Mouse (Mus musculus): ENCODE results near the gene Tnc. TPM values are rescaled to one million over a fixed set of nuclear protein-coding genes. Genes with fewer than 3 reads are reported as not detected.

Gene Tnc
- polyA plus RNA-seq, 1 experiment from 2014 or later = 5.4 TPM

DNA sequence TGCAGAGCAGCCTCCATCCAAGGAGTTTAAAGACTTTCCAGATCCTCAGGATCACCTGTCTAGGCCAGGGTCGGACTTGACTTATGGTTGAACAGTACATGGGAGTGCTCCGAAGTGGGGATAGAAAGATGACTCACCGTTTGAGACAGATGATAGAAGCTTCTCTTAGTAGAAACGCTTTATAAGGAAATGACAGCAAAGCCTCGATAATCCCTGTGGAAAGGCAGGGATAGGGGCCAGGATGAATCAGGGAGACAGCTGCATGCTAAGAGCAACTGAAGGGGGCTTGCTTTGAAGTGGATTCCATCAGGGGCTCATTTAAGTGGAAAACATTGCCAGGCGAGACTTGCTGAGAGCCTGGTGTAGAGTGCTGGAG is 12.0 kb upstream of the Tnc start:
- Histone ChIP-seq H3K4me2 (no peak overlapping the region), H3K4me1 (no peaks in the 10 kb centered on the region), H3K36me3 (no peaks in the 10 kb centered on the region), H3K4me3 (no peak overlapping the region), H3K9ac (no peak overlapping the region), H3K27ac (no peak overlapping the region), H3K27me3 (replicated peaks) (no peaks in the 10 kb centered on the region), H3K9me3 (replicated peaks) (no peaks in the 10 kb centered on the region)
- no peak for ATAC-seq
- 39% methylated on average over 6 of the region's 6 CpGs for whole genome bisulfite sequencing (ENCODE audit: insufficient replicate concordance)

DNA sequence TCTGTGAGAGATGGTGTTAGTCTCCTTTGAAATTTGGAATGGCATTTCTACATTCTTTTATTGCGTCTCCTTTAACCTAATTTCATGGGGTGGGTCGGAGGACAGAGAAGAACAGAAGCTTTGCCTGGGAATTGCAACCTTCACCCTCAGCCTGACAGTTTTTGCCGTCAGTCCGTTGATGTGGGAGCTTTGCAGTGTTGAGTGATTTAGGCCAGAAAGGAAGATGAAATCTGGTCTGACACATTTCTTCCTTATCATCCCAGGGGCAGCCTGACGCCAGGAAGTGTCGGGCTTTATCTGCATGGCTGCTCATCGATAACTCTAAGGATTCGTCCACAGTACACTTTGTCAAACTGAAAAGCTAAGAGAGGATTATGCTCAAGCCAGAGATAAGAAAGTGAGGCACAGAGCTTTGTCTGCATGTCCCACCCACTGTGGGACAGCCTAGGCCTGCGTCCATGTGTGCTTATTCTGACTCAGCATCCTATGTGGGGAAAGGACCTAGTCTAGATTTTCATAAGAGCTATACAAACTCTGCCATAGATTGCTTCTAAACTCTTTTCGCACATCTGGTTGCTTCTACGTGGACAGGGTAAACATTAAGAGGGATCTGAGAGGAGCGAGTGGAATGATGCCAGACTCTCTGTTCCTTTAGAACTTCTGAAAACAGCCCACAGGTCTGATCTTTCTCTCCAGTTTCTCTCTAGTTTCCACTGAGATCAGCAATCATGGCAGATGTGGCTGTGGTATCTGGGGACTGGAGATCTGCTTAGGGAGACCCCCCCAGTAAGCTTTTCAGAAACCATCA is 11.4 kb upstream of the Tnc start:
- no peaks in the 10 kb centered on the region for H3K9me3 ChIP-seq (replicated peaks)
- no peaks in the 10 kb centered on the region for H3K27me3 ChIP-seq (replicated peaks)
- no peak overlapping the region for H3K27ac ChIP-seq
- H3K4me1 ChIP-seq = no peaks in the 10 kb centered on the region
- no peak overlapping the region for H3K9ac ChIP-seq
- no peak overlapping the region for H3K4me3 ChIP-seq
- H3K36me3 ChIP-seq = no peaks in the 10 kb centered on the region
- ATAC-seq = no peak
- WGBS (ENCODE audit: insufficient replicate concordance) = 22% methylated on average over 12 of the region's 12 CpGs
- H3K4me2 ChIP-seq = no peak overlapping the region

GRCm38 (mm10) chr4:64048177-64048576 is 1.4 kb upstream of the Tnc start:
- H3K9ac ChIP-seq = no peak overlapping the region
- no peaks in the 10 kb centered on the region for H3K9me3 ChIP-seq (replicated peaks)
- no peaks in the 10 kb centered on the region for H3K36me3 ChIP-seq
- 64% methylated on average over 7 of the region's 7 CpGs for WGBS (ENCODE audit: insufficient replicate concordance)
- peaks cover 26% of the 10 kb centered on the region for H3K27me3 ChIP-seq (replicated peaks)
- ATAC-seq = no peak
- no peaks in the 10 kb centered on the region for H3K4me1 ChIP-seq
- H3K27ac ChIP-seq = no peak overlapping the region
- H3K4me2 ChIP-seq = no peak overlapping the region
- H3K4me3 ChIP-seq = no peak overlapping the region

DNA sequence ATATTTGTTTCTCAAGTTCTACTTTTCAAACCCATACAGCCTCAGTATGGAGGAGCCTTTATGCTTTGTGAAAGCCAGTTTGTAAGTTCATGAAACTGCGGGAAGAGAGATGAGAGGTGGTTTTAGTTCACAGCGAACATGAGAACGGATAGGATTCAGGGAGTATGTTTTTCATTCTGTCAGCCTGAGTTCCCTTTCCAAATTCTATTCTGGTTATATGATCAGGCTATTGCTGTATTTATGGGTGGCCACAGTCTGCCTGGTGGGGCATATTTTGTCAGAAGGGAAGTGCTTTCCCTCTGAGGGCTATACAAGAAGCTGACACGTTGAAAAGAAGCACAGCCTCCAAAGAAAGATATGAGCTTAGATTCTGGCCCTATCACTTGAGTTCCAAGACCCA is 2.9 kb downstream of the Tnc start:
- H3K27ac ChIP-seq = no peak overlapping the region
- no peaks in the 10 kb centered on the region for H3K9me3 ChIP-seq (replicated peaks)
- no peaks in the 10 kb centered on the region for H3K4me1 ChIP-seq
- WGBS (ENCODE audit: insufficient replicate concordance) = 59% methylated on average over 4 of the region's 4 CpGs
- H3K9ac ChIP-seq = no peak overlapping the region
- ATAC-seq = no peak
- H3K4me2 ChIP-seq = no peak overlapping the region
- peaks cover 26% of the 10 kb centered on the region for H3K27me3 ChIP-seq (replicated peaks)
- H3K4me3 ChIP-seq = no peak overlapping the region
- no peaks in the 10 kb centered on the region for H3K36me3 ChIP-seq

GRCm38 (mm10) chr4:64043371-64043770 is 3.4 kb downstream of the Tnc start:
- WGBS (ENCODE audit: insufficient replicate concordance) = 71% methylated on average over 6 of the region's 6 CpGs
- no peak overlapping the region for H3K27ac ChIP-seq
- H3K4me3 ChIP-seq = no peak overlapping the region
- H3K9me3 ChIP-seq (replicated peaks) = no peaks in the 10 kb centered on the region
- H3K4me1 ChIP-seq = no peaks in the 10 kb centered on the region
- no peak overlapping the region for H3K9ac ChIP-seq
- no peaks in the 10 kb centered on the region for H3K36me3 ChIP-seq
- peaks cover 26% of the 10 kb centered on the region for H3K27me3 ChIP-seq (replicated peaks)
- ATAC-seq = no peak
- H3K4me2 ChIP-seq = no peak overlapping the region

DNA sequence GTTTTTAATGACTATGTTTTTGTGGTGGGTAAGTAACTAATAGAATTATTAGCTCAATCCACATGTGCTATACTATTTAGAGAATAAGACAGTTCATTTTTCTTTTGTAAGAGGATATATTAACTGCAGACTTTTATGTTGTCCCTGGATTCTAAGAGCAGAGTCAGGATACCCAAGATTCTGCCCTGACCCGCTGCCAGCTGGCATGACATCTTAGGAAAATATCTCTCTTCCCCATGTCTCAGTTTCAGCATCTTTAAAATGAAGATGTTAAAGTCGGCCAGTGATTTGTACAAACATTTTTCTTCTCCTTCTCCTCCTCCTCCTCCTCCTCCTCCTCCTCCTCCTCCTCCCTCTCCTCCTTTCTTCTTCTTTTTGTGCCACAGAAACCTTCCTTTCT is 7.7 kb downstream of the Tnc start:
- no peak overlapping the region for H3K4me2 ChIP-seq
- 55% methylated on average over 2 of the region's 2 CpGs for WGBS (ENCODE audit: insufficient replicate concordance)
- H3K4me1 ChIP-seq = no peaks in the 10 kb centered on the region
- no peak overlapping the region for H3K9ac ChIP-seq
- H3K27ac ChIP-seq = no peak overlapping the region
- no peak overlapping the region for H3K4me3 ChIP-seq
- ATAC-seq = no peak
- H3K27me3 ChIP-seq (replicated peaks) = no peaks in the 10 kb centered on the region
- no peaks in the 10 kb centered on the region for H3K36me3 ChIP-seq
- no peaks in the 10 kb centered on the region for H3K9me3 ChIP-seq (replicated peaks)

DNA sequence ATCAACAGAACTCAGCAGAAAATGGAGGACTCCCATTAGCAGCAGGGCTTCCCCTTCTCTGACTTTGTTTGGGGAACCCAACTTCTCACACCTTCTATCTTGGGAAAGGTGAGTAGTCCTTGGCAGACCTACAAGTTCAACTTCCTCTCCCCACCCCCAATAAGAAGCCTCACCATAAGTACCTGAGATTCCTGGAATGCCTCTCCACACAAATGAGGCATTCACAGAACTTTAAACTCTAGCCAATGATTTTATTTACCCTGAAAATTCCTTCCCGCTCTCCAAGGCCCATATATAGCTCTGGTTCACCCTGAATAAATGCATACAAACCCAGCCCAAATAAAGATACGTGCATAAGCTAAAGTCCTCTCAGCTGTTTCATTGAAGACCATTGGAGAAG is 9.3 kb downstream of the Tnc start:
- 48% methylated on average over 2 of the region's 2 CpGs for WGBS (ENCODE audit: insufficient replicate concordance)
- ATAC-seq = no peak
- no peaks in the 10 kb centered on the region for H3K27me3 ChIP-seq (replicated peaks)

DNA sequence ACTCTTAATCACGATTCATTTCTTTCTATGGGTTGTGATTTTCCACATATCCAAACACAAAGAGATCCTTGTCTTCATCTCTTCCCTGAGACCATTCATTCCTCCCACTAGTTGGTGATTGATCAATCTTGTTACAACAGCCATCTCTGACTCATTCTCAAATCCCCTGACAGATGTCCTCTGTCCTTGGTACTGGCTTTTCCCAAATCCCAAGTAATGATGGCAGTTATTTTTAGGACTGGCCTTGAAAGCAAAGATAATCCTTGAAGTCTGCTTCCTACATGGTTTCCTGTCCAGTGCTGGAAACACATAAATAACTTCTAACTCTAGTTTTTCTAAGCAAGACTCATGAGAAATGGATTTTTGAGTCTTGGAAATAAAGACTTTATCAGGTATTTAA is 12.1 kb downstream of the Tnc start:
- Histone ChIP-seq H3K27ac (no peak overlapping the region), H3K4me2 (no peak overlapping the region), H3K9ac (no peak overlapping the region), H3K4me3 (no peak overlapping the region), H3K4me1 (no peaks in the 10 kb centered on the region), H3K9me3 (replicated peaks) (no peaks in the 10 kb centered on the region), H3K27me3 (replicated peaks) (no peaks in the 10 kb centered on the region), H3K36me3 (no peaks in the 10 kb centered on the region)
- 53% methylated on average over 1 of the region's 1 CpGs for WGBS (ENCODE audit: insufficient replicate concordance)
- no peak for ATAC-seq

More for the DNA sequence above, 9.3 kb downstream of the Tnc start:
- Histone ChIP-seq H3K4me3 (no peak overlapping the region), H3K9ac (no peak overlapping the region), H3K27ac (no peak overlapping the region), H3K9me3 (replicated peaks) (no peaks in the 10 kb centered on the region), H3K4me1 (no peaks in the 10 kb centered on the region), H3K4me2 (no peak overlapping the region), H3K36me3 (no peaks in the 10 kb centered on the region)

- Histone ChIP-seq H3K27ac (no peak overlapping the region), H3K4me2 (no peak overlapping the region), H3K9ac (no peak overlapping the region), H3K36me3 (no peaks in the 10 kb centered on the region), H3K27me3 (replicated peaks) (no peaks in the 10 kb centered on the region), H3K4me3 (no peak overlapping the region), H3K4me1 (no peaks in the 10 kb centered on the region), H3K9me3 (replicated peaks) (no peaks in the 10 kb centered on the region)
- no peak for ATAC-seq
- WGBS (ENCODE audit: insufficient replicate concordance) = 27% methylated on average over 2 of the region's 2 CpGs
Observed at GRCm38 (mm10) chr4:64033191-64033590, 13.6 kb downstream of the Tnc start.

DNA sequence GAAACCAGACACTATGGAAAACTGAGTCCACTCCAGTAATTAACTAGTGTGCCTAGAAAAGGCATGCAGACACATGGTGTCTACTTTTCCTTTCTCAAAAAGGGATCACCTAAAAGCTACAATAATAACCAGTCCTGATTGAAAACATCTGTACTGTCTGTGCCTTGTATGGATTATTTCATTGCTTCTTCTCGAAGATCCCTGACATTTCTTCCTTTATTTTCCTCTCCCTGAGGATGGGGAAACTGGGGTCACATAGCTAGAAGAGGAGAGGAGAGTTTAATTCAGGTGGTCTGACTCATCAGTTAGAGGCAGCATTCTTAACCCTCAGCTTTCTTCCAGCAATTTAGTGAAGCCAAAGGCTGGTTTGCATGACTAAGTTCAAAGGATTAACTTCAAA is 17.3 kb downstream of the Tnc start:
- H3K27me3 ChIP-seq (replicated peaks) = no peaks in the 10 kb centered on the region
- no peaks in the 10 kb centered on the region for H3K4me1 ChIP-seq
- no peak for ATAC-seq
- no peak overlapping the region for H3K27ac ChIP-seq
- 40% methylated on average over 1 of the region's 1 CpGs for WGBS (ENCODE audit: insufficient replicate concordance)
- H3K9me3 ChIP-seq (replicated peaks) = no peaks in the 10 kb centered on the region
- H3K36me3 ChIP-seq = no peaks in the 10 kb centered on the region
- no peak overlapping the region for H3K4me3 ChIP-seq
- no peak overlapping the region for H3K9ac ChIP-seq
- H3K4me2 ChIP-seq = no peak overlapping the region

- no peaks in the 10 kb centered on the region for H3K27me3 ChIP-seq (replicated peaks)
- no peak overlapping the region for H3K4me2 ChIP-seq
- WGBS (ENCODE audit: insufficient replicate concordance) = 67% methylated on average over 6 of the region's 6 CpGs
- no peak overlapping the region for H3K27ac ChIP-seq
- no peak for ATAC-seq
- H3K4me3 ChIP-seq = no peak overlapping the region
- H3K36me3 ChIP-seq = no peaks in the 10 kb centered on the region
- no peaks in the 10 kb centered on the region for H3K4me1 ChIP-seq
- no peak overlapping the region for H3K9ac ChIP-seq
- no peaks in the 10 kb centered on the region for H3K9me3 ChIP-seq (replicated peaks)
Observed at GRCm38 (mm10) chr4:64025591-64025990, 21.2 kb downstream of the Tnc start.

GRCm38 (mm10) chr4:64024041-64024779 is 22.6 kb downstream of the Tnc start:
- no peak overlapping the region for H3K9ac ChIP-seq
- no peak overlapping the region for H3K4me3 ChIP-seq
- no peaks in the 10 kb centered on the region for H3K4me1 ChIP-seq
- ATAC-seq = no peak
- no peaks in the 10 kb centered on the region for H3K9me3 ChIP-seq (replicated peaks)
- H3K4me2 ChIP-seq = no peak overlapping the region
- H3K27ac ChIP-seq = no peak overlapping the region
- 54% methylated on average over 4 of the region's 4 CpGs for WGBS (ENCODE audit: insufficient replicate concordance)
- no peaks in the 10 kb centered on the region for H3K27me3 ChIP-seq (replicated peaks)
- no peaks in the 10 kb centered on the region for H3K36me3 ChIP-seq

Data from liver, embryonic 12.5 days (tissue).